Mouse (Mus musculus): ENCODE measurements around the gene Ruvbl2.

Ruvbl2 gene

GRCm38 (mm10) chr7:45461326-45461725, 23.4 kb upstream of the Ruvbl2 start:
- DNase-seq (ENCODE audit: low read depth) = no peak

DNA sequence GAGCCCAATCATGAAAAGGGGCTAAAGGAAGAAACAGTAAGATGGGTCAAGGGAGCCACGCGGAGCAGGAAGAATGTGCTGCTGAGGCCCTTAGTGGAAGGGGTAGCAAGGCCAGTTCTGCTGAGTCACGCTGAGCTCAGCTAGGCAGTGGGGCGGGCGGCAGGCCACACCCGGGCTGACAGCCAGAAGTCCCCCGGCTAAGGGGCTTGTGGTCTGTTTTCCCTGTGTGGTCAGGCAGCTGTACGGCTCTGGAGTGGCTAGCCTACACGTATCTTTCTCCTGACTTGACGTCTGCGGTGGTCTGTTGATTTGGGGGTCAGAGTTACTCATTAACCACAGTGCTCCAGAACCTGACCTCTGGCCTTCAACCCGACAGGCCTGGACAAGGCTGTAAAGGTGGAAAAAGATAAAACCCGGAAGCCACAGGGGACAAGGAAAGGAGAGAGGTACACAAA, 23.0 kb upstream of the Ruvbl2 start:
- DNase-seq (ENCODE audit: low read depth) = peak; percentile 32

- DNase-seq (ENCODE audit: low read depth) = no peak
Observed at GRCm38 (mm10) chr7:45460377-45460776, 22.5 kb upstream of the Ruvbl2 start.

- peak; percentile 97 for DNase-seq (ENCODE audit: low read depth)
Observed at GRCm38 (mm10) chr7:45459564-45460140, 21.8 kb upstream of the Ruvbl2 start, which contains the start of gene Ftl1. Ftl1 (minus strand) TSS chr7:45459884.

- DNase-seq (ENCODE audit: low read depth) = peak; percentile 91
Observed at GRCm38 (mm10) chr7:45458748-45459563, 21.1 kb upstream of the Ruvbl2 start.

DNA sequence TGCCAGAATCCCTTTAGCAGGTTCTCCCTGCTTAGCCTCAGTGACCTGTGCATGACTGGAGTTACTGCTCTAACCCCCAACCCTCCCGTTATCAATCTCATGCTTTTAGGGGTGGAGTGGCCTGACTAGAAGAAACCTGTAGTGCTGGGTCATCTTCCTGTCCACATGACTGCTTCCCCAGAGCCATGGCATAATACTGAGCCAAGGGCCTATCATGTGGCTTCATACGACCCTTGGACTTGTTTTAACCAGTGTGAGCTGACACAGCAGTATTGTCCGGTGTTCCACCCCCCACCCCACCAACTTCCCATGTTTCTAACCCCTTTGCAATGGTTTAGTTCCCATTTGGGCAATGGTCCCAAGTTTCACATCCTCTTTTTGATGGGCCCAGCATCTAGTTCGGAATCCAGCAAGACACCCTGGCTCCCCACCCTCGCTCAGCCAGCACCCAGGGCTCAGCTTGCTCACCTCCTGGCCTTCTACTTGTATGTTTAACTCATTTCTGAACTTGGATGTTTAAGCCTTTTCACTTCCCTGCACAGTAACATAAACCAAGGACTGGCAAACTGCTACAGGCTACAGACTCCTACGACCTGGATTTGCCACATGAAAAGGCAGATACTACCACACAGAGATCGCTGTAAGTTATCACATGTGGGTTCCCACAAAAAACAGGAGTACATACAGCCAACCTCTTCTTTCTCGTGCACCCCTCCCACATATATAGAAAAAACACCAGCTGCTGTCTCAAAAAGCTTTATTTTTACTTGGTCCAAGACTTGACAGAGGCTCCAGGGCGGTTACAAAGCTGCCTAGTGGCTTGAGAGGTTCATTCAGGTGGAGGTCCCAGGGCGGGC, 19.5 kb upstream of the Ruvbl2 start:
- no peak for DNase-seq (ENCODE audit: low read depth)

DNA sequence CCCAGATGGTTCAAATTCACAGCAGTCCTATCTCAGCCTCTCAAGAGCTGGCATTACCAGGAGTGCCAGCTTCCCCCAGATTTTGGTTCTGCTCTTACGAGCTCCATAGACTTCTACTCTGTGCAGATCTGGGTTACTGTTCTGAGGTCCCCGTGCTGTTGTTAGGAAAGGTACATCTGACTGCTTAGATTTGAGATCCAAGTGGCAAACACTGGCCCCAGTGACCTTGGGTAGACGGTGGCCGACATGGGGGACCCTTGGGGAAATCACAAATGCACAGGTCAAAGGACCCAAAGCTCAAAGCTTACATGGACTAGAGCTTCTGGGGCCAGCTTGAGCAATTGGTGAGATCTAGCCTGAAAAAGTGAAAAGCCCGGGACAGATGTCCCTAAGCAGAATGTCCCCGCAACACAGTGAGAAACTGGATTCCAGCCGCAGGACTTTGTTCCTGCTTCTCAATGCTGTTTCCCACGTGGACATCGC, 18.9 kb upstream of the Ruvbl2 start:
- no peak for DNase-seq (ENCODE audit: low read depth)

GRCm38 (mm10) chr7:45455932-45456696, 18.2 kb upstream of the Ruvbl2 start:
- DNase-seq (ENCODE audit: low read depth) = no peak

GRCm38 (mm10) chr7:45454971-45455370, 17.1 kb upstream of the Ruvbl2 start:
- DNase-seq (ENCODE audit: low read depth) = no peak

DNA sequence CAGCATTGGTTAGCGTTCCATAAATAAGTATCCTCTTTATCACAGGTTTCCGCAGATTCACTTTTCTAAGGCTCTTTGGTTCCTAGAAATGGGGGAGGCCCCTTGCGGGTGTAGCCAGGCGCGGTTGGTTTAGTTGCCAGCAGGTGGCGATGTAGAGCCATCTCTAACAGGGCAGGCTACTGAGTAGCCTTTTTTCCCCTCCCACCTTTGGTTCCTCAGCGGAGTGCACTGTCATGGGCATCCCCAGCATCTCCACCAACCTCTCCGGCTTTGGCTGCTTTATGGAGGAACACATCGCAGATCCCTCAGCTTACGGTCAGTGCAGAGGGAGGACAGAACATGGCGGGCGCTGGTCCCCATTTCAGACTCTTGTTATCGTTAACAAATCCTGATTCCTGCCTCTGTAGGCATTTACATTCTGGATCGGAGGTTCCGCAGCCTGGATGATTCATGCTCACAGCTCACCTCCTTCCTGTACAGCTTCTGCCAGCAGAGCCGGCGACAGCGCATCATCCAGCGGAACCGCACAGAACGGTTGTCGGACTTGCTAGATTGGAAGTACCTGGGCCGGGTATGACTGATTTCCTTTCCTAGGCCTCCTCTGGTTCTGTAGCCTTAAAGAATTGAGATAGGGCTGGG, 13.6 kb upstream of the Ruvbl2 start:
- peak; percentile 92 for DNase-seq (ENCODE audit: low read depth)

DNA sequence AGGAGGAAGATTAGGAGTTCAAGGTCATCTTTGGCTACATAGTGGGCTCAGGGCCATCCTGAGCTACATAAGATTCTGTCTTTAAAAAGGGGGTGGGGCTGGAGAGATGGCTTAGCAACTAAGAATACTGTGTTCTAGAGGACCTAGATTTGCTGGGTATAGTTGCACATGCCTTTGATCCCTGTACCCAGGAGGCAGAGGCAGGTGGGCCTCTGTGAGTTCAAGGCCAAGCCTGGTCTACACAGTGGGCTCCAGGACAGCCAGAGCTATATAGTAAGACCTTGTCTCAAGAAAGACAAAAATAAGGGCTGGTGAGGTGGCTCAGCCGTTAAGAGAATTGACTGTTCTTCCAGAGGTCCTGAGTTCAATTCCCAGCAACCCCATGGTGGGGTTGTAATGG, 12.1 kb upstream of the Ruvbl2 start:
- no peak for DNase-seq (ENCODE audit: low read depth)

GRCm38 (mm10) chr7:45447325-45447990, 9.6 kb upstream of the Ruvbl2 start:
- peak; percentile 69 for DNase-seq (ENCODE audit: low read depth)

DNA sequence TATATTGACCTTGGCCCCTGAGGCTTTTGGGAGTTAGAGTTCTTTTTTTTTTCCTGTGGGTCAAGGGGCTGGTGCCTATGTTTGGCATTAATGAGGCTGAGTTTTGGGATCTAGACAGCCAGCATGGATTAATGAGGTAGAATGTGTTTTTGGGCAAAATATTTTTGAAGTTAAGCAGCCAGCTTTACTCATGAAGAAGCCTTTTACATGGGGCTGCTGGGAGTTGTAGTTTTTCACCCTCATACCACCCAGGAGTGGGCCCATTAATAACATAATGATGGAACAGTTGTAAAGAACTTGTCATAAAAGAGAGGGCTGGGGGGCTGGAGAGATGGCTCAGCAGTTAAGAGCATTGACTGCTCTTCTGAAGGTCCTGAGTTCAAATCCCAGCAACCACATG, 8.7 kb upstream of the Ruvbl2 start:
- DNase-seq (ENCODE audit: low read depth) = no peak

DNA sequence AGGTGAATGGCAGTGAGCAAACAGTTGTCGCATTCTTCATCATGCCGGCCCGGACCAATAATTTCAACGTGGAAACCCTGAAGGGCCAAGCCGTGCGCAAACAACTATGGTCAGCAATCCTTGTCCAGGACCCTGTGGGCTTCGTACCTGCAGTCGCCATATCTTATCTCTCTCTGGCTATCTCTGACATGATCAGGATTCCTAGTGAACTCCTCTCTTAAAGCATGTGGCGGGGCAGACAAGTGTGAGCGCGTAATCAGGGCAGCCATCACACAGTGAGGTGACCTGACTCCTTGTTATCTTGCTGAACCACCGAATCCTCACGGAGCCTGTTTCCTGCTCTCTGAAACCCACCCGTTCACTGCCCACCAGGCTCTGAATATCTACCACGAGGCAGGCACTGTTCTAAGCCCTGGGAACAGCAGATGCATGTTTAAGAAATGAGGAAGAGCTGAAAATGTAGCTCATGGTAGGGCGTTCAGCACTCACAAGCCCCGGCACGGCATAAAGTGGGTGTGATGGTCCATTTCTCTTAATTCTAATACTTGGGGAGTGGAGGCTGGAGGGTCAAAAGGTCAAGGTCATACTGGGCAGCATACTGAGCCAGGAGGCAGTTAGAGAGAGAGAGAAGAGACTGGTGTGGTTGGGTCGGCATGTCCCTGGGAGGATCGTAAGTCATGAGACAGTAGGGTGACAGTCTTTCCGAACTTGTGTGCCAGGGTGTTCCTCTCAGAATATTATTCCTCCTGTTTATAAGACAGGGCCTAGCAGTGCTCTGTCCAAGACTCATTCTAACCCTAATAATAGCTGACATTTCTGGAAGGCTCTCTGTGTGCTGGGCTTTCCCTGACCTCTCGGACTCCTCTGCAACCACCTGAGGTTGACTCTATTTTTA, 5.9 kb upstream of the Ruvbl2 start:
- DNase-seq (ENCODE audit: low read depth) = no peak

GRCm38 (mm10) chr7:45437046-45437445, 850 bp downstream of the Ruvbl2 start:
- no peak for DNase-seq (ENCODE audit: low read depth)

DNA sequence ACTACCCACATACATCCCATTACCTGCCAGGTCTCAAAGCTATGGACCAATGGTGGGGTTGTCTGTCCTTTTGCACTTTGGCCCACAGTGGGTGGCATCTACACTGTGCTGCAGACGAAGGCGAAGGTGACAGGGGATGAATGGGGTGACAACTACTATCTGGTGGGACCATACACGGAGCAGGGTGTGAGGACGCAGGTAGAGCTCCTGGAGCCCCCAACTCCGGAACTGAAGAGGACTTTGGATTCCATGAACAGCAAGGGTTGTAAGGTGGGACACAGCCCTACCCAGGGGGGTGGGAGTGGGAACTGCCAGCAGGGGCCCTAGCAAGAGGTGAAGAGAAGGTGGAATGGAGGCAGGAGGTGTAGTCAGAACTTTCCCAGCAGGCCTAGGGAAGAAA, 1.5 kb downstream of the Ruvbl2 start:
- DNase-seq (ENCODE audit: low read depth) = no peak

- no peak for DNase-seq (ENCODE audit: low read depth)
Observed at GRCm38 (mm10) chr7:45435038-45435437, 2.9 kb downstream of the Ruvbl2 start.

GRCm38 (mm10) chr7:45434203-45435015, 3.5 kb downstream of the Ruvbl2 start, which contains the start of gene Gys1:
Gys1 (plus strand) TSS chr7:45434844.
- peak; percentile 100 for DNase-seq (ENCODE audit: low read depth)

DNA sequence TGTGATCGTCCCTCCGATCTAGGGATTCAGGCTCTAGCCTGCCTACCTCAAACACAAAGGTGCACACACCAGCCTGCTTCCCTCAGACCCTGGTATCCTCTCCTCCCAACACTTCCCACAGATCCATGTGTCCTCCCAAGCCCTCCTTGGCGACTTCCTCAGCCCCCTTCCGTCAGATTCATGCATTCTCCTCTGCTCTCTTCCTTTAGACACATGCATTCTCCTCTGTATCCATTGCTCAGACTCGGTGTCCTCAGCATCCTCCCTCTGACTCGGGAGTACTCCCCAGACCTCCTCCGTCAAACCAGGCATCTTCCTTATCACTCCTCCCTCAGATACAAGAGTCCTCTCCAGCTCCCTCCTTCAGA, 4.1 kb downstream of the Ruvbl2 start:
- DNase-seq (ENCODE audit: low read depth) = no peak
